Mouse (Mus musculus) C2C12 (cell line): ENCODE measurements around the gene Med25. TPM values are rescaled to one million over a fixed set of nuclear protein-coding genes. Genes with fewer than 3 reads are reported as not detected.

Source experiments
- H3K27me3 ChIP-seq: one replicate; pipeline ENCODE4 v1.6.1; 2011; ENCODE audit not compliant: control insufficient read depth, insufficient read depth, insufficient read length
- H3K36me3 ChIP-seq: one replicate; pipeline ENCODE4 v1.6.1; 2011; ENCODE audit not compliant: control insufficient read depth, insufficient read depth
- H3K4me3 ChIP-seq: one replicate; pipeline ENCODE4 v1.5.1; 2011; ENCODE audit warnings: mild to moderate bottlenecking, control low read depth; ENCODE audit not compliant: poor library complexity, insufficient read depth, severe bottlenecking
- H3K79me2 ChIP-seq: one replicate; pipeline ENCODE4 v1.6.1; 2011; ENCODE audit not compliant: control insufficient read depth, insufficient read depth
- H3K79me3 ChIP-seq: one replicate; pipeline ENCODE4 v1.6.1; 2011; ENCODE audit warnings: low read depth, control low read depth
- H3ac ChIP-seq: one replicate; pipeline ENCODE3; 2011; ENCODE audit warnings: low read depth; ENCODE audit not compliant: control insufficient read depth, insufficient read length
- CEBPB ChIP-seq: IDR thresholded peaks from one replicate; pipeline ENCODE4 v1.6.1; 2011; ENCODE audit warnings: low read depth, mild to moderate bottlenecking, control low read depth, moderate library complexity
- CTCF ChIP-seq: IDR thresholded peaks from one replicate; pipeline ENCODE4 v1.5.1; 2011; ENCODE audit not compliant: control insufficient read depth, insufficient read depth, insufficient read length
- FOSL1 ChIP-seq: IDR thresholded peaks from one replicate; pipeline ENCODE4 v1.8.0; 2011; ENCODE audit warnings: mild to moderate bottlenecking, low read length; ENCODE audit not compliant: poor library complexity, insufficient read depth, severe bottlenecking
- MAX ChIP-seq: IDR thresholded peaks from one replicate; pipeline ENCODE4 v1.6.1; 2011; ENCODE audit warnings: mild to moderate bottlenecking, control low read depth
- MYOD1 ChIP-seq: IDR thresholded peaks from one replicate; pipeline ENCODE4 v1.6.1; 2011; ENCODE audit warnings: low read depth; ENCODE audit not compliant: control insufficient read depth, insufficient read length
- MYOG ChIP-seq: IDR thresholded peaks from one replicate; pipeline ENCODE4 v1.6.1; 2011; ENCODE audit not compliant: control insufficient read depth, insufficient read length; ENCODE audit errors: extremely low read depth
- USF1 ChIP-seq: IDR thresholded peaks from one replicate; pipeline ENCODE4 v1.6.1; 2011; ENCODE audit warnings: low read depth, mild to moderate bottlenecking, control low read depth, moderate library complexity
- polyA plus RNA-seq: library from polyadenylated mRNA; unstranded; fragments of >200 nt; fragmentation: generic; extraction: Trizol; gene quantifications from one replicate; pipeline ENCODE4 v1.2.1, GENCODE M21; 2012; ENCODE audit warnings: missing spikeins

The Med25 gene
- polyA plus RNA-seq, 1 experiment = 43.9 TPM

DNA sequence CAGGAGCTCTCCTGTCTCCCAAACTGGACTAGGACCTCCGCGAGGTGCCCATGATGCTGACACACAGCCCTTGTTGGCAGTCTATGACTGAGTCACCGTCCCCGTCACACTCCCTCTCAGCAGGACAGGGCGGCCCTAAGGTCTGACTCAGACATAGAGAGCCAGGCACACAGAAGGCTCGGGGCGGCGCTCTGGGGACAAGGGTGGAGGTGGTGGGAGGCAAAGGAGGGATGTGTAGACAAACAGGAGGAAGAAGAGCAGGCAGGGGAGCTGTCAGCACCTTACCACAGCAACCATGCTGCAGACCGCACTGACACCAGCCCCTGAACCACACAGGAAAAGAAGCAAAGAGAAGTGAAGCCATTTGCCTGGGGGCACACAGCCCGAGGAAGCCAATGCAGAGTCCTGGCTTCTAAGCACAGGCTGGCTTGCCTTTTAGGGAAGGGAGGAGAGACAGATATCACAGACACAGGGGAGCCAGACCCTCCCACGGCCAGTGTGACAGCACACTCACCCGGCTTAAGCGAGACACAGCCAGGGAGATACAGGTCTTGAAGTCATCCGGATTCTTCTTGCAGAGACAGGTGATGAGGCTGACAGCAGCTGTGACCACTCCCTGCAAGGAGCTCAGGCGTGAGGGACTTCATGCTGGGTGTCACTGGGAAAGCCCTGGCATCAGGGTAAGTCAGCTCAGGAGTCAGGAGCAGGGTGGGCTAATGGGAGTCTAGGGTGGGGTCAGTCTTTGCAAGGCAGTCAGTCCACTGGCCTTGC lies 16.4 kb upstream of the Med25 start:
- Histone ChIP-seq H3K27me3 (no peaks in the 10 kb centered on the region), H3K79me2 (no peaks in the 10 kb centered on the region), H3ac (peak overlapping the region; percentile 29), H3K4me3 (no peak overlapping the region), H3K36me3 (peaks cover 29% of the 10 kb centered on the region), H3K79me3 (no peaks in the 10 kb centered on the region)
- TF ChIP-seq USF1 (no peak), MYOD1 (peak; percentile 51), FOSL1 (no peak)

DNA sequence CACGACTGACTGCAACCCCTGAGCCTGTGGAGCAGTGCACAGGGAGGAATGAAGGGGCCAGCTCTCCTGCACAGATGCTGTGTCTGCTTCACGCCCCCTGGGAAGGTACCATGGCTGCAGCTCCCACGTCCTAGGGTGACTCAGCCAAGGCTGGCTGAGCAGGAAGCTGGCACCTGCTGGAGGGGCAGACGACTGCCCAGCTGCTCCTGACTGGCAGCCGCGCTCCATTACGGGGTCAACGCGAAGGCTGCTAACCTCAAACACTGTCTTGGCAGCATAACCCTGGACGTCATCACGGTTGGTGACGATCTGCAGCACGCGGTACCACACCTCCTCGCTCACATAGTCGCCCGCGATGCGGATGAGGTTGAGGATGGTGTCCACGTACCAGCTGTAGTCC lies 12.9 kb upstream of the Med25 start:
- H3K4me3 ChIP-seq = no peak overlapping the region
- H3ac ChIP-seq = no peak overlapping the region
- TF ChIP-seq USF1 (no peak), MYOD1 (peak; percentile 50), CEBPB (no peak)
- H3K79me3 ChIP-seq = no peaks in the 10 kb centered on the region
- peaks cover 34% of the 10 kb centered on the region for H3K36me3 ChIP-seq
- no peaks in the 10 kb centered on the region for H3K27me3 ChIP-seq
- no peaks in the 10 kb centered on the region for H3K79me2 ChIP-seq

DNA sequence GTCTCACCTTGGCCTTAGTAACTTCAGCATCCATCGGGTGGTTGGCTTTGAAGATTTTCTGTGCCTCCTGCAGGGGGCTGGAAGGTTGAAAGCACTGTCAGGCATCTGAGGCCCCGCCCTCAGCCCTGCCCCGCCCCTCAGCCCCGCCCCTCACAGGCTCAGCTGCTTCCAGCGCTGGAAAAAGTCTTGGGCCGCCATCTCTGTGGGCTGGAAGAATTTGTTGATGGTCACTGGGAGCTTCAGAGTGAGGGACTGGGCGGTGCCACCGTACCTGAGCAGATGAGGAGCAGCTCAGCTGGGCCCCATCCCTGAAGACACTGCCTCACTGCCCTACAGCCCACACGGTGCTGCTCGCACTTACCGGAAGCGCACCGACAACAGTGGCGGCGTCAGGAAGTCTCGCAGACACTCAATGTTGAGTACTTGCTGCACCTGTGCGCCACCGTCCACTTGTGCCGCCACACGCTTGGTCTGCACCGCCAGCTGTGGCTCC lies 8.8 kb upstream of the Med25 start:
- Histone ChIP-seq H3K79me3 (no peaks in the 10 kb centered on the region), H3K36me3 (peaks cover 17% of the 10 kb centered on the region), H3K27me3 (no peaks in the 10 kb centered on the region), H3K79me2 (no peaks in the 10 kb centered on the region), H3K4me3 (no peak overlapping the region), H3ac (no peak overlapping the region)
- TF ChIP-seq CTCF (no peak), FOSL1 (no peak), MYOD1 (no peak), USF1 (no peak), MYOG (no peak)

DNA sequence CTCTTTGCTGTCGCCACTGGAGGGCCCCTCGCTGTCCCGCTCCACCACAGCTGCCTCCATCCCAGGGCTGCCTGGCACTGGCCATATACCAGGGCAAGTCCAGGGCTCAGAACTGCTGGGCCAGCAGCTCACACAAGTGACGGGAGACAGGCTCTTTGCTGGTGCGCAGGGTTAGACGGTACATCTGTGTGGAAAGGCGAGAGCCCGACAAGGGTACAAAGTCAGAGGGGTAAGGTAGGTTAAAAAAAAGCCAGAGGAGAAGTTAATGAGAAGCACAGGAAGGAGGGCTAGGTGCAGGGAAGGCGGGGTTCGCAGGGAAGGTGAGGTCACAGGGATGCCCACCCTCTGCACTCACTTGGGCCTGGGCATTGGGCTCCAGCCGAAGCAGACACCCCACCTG lies 8.1 kb upstream of the Med25 start:
- H3K27me3 ChIP-seq = no peaks in the 10 kb centered on the region
- H3K4me3 ChIP-seq = no peak overlapping the region
- H3K79me3 ChIP-seq = no peaks in the 10 kb centered on the region
- H3ac ChIP-seq = no peak overlapping the region
- TF ChIP-seq CEBPB = no peak
- TF ChIP-seq MYOG = no peak
- no peak for TF ChIP-seq CTCF
- TF ChIP-seq USF1 = no peak
- no peak for TF ChIP-seq MAX
- no peaks in the 10 kb centered on the region for H3K79me2 ChIP-seq
- H3K36me3 ChIP-seq = peaks cover 12% of the 10 kb centered on the region

DNA sequence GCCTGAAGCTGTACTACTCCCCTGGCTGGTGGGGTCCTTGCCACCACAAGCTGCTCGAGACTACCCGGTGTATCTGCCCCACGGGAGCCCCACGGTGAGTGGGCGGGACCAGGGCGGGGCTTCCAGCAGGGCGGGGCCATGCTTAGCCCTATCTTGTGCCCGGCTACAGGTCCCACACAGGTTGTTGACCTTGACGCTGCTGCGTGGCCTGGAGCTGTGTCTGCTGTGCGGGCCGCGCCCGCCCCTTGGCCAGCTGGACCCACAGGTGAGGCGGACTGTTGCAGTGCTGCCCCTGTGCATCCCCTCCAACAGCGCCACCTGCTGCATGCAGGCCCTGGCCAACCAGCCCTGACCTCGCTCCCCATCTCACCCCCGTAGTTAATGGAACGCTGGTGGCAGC lies 6.1 kb upstream of the Med25 start:
- TF ChIP-seq MAX (no peak), CEBPB (no peak), USF1 (no peak), FOSL1 (no peak), CTCF (no peak), MYOD1 (no peak), MYOG (no peak)
- no peaks in the 10 kb centered on the region for H3K27me3 ChIP-seq
- no peaks in the 10 kb centered on the region for H3K79me2 ChIP-seq
- no peaks in the 10 kb centered on the region for H3K79me3 ChIP-seq
- H3ac ChIP-seq = no peak overlapping the region
- no peak overlapping the region for H3K4me3 ChIP-seq
- peaks cover 6% of the 10 kb centered on the region for H3K36me3 ChIP-seq

DNA sequence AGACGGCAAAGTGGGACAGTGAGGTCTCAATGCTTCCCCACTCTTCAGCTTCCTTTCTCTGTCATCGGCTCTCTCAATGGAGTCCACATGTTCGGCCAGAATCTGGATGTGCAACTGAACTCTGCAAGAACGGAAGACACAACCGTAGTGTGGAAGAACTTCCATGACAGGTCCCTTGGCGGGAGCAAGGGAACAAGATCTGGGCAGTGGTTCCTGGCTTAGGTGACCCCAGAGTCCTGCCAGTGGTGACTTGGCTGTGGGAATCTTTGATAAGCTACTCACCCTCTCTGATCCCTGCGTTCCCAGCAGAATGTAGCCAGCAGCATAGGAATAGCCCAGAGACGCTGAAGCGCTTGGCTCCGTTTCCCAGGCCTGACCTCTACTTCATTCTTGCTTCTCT lies 4.0 kb upstream of the Med25 start:
- peak overlapping the region; percentile 45 for H3K4me3 ChIP-seq
- peak overlapping the region; percentile 72 for H3ac ChIP-seq
- TF ChIP-seq MYOG = no peak
- H3K36me3 ChIP-seq = no peaks in the 10 kb centered on the region
- H3K79me2 ChIP-seq = peaks cover 7% of the 10 kb centered on the region
- H3K79me3 ChIP-seq = peaks cover 6% of the 10 kb centered on the region
- no peaks in the 10 kb centered on the region for H3K27me3 ChIP-seq
